Mouse (Mus musculus): ENCODE measurements at regions not wholly inside any gene's neighbourhood (a gene's known extent, or its start where the extent isn't known, plus 50 kb on each side); places are given as distances from the start of the nearest gene placed in this dataset.
"Not testable (repeated sequence)": the region's sequence is repeated elsewhere in the genome, so short reads cannot be mapped to it uniquely, and the experiment has no call there.

DNA sequence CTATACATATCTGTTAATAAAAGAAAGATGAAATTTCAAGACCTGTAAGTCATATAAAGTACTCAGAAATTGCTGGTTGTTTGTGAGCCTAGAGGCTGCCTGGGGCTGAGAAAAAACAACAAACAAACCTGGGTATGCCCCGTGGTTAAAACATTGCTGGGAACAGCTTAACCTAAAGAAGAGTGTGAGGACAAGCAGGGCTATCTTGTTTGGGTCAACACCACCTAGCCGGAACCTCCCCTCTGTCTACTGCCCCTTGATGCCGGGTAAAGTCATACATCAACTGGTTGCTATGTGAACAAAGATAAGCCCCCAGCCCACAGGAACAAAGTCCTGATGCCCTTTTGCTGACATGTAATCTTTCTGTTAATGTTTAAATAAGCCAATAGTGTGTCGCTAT, 74.0 kb upstream of the Zfp709 start:
- DNase-seq (ENCODE audit: low spot score); H3K27me3 ChIP-seq (ENCODE audit: insufficient read depth, low read length); H3K9me3 ChIP-seq (replicated peaks; ENCODE audit: low read length); H3K4me1 ChIP-seq (replicated peaks; ENCODE audit: insufficient read depth, low read length); H3K27ac ChIP-seq; H3K4me3 ChIP-seq (replicated peaks; ENCODE audit: low read depth, low read length); H3K36me3 ChIP-seq (ENCODE audit: insufficient read depth, low read length); H3K4me2 ChIP-seq (ENCODE audit: low read length); H3K9ac ChIP-seq (ENCODE audit: low read depth, low read length); ATAC-seq (replicated peaks; ENCODE audit: low FRiP score, low read depth): not testable (repeated sequence)
- 53% methylated on average over 3 of the region's 4 CpGs for WGBS

DNA sequence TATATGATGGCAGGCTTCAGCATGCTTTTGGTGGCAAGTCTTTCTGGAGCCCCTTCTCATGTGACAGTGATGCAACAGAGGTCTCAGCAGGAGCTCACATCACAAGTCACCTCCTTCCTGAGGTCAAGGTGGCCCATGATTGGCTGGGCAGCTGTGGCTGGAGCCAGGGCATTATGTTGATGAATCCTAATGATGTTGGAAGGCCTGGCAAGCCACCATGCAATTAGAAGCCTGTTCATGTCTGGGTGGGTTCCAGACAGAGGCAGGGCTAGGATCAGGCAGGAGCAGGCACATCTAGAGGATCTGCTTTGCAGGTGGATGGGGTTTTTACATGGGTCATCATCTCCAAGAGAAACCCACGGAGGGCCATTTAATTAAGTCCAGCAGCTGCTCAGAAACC, 77.2 kb upstream of the Zfp709 start:
- ATAC-seq (replicated peaks; ENCODE audit: low FRiP score, low read depth): not testable (repeated sequence)
- WGBS: 72% methylated on average over 1 of the region's 1 CpGs

DNA sequence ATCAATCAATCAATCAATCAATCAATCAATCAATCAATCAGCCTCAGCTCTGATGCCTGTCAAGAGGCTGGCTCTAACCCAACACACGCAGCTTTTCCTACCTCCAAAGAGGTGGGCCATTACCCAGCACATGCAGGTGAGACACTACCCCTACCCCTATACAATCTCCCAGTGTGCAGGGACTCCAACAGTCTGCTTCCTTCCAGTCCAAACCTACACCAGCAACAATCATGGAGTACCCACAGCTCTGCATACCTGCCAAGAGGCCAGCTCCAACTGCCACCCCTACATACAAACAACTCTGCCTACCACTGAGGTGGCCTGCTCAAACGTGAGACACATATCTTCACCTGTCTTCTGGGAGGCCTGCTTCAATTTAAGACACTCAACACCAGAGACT, 76.7 kb upstream of the Fcho1 start:
- H3K4me1 ChIP-seq (replicated peaks; ENCODE audit: insufficient read depth, low read length): not testable (repeated sequence)
- 71% methylated on average over 2 of the region's 2 CpGs for WGBS

More for the DNA sequence above, 77.2 kb upstream of the Zfp709 start:
- not testable (repeated sequence) for H3K27ac ChIP-seq; H3K9me3 ChIP-seq (replicated peaks; ENCODE audit: low read length); H3K4me1 ChIP-seq (replicated peaks; ENCODE audit: insufficient read depth, low read length); H3K4me3 ChIP-seq (replicated peaks; ENCODE audit: low read depth, low read length); H3K27me3 ChIP-seq (ENCODE audit: insufficient read depth, low read length); DNase-seq (ENCODE audit: low spot score); H3K4me2 ChIP-seq (ENCODE audit: low read length); H3K9ac ChIP-seq (ENCODE audit: low read depth, low read length); H3K36me3 ChIP-seq (ENCODE audit: insufficient read depth, low read length)

DNA sequence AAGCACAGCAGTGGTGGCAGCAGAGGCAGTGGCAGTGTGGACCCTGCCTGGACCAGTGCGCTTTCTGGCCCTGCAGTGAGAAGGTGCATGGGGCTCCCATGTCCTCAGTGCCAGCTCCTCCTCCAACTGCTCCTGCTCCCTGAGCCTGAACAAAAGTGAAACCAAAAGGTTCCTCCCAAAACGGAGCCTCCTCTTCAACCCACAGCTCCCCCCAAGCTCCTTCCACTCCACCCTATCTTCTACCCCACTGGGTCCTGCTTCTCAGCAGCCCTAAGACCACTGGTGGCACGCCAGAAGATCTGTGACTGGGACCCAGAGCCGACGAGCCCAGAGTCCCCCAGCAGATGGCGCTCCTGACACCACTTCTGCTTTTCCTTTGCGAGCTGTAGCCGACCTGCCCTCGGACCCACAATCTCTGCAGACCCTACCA, 63.5 kb upstream of the Fcho1 start:
- 6% methylated on average over 2 of the region's 9 CpGs for WGBS
- not testable (repeated sequence) for H3K27ac ChIP-seq; H3K36me3 ChIP-seq (ENCODE audit: insufficient read depth, low read length); H3K4me3 ChIP-seq (replicated peaks; ENCODE audit: low read depth, low read length); H3K4me2 ChIP-seq (ENCODE audit: low read length); H3K9me3 ChIP-seq (replicated peaks; ENCODE audit: low read length); H3K4me1 ChIP-seq (replicated peaks; ENCODE audit: insufficient read depth, low read length); H3K27me3 ChIP-seq (ENCODE audit: insufficient read depth, low read length); DNase-seq (ENCODE audit: low spot score); H3K9ac ChIP-seq (ENCODE audit: low read depth, low read length)
- peak; percentile 29; the same call in 1 of the 2 replicates for TF ChIP-seq CTCF (IDR thresholded peaks at IDR 0.05; ENCODE audit: low read depth)
- ATAC-seq (replicated peaks; ENCODE audit: low FRiP score, low read depth): peak; percentile 54

More for the DNA sequence above, 76.7 kb upstream of the Fcho1 start:
- not testable (repeated sequence) for H3K27ac ChIP-seq; H3K4me3 ChIP-seq (replicated peaks; ENCODE audit: low read depth, low read length); DNase-seq (ENCODE audit: low spot score); H3K9ac ChIP-seq (ENCODE audit: low read depth, low read length); H3K36me3 ChIP-seq (ENCODE audit: insufficient read depth, low read length); H3K4me2 ChIP-seq (ENCODE audit: low read length); H3K27me3 ChIP-seq (ENCODE audit: insufficient read depth, low read length); H3K9me3 ChIP-seq (replicated peaks; ENCODE audit: low read length)
- ATAC-seq (replicated peaks; ENCODE audit: low FRiP score, low read depth): peak; percentile 71

DNA sequence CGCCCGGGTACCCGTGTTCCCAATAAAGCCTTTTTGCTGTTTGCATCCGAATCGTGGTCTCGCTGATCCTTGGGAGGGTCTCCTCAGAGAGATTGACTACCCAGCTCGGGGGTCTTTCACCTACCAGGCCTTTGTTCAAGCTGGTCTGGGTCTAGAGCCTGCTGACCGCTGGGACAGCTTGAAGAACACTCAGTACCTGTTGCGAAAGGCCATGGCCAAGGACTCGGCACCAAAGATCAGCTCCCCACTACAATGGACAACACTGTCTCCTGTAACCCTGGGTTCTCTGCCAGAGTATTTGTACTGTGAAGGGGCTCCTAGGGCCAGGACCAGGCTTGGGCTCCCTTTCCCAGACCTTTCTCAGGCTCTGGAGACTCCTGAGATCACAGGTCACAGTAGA, 55.1 kb upstream of the Fcho1 start:
- not testable (repeated sequence) for H3K27ac ChIP-seq; H3K9ac ChIP-seq (ENCODE audit: low read depth, low read length); H3K36me3 ChIP-seq (ENCODE audit: insufficient read depth, low read length); H3K27me3 ChIP-seq (ENCODE audit: insufficient read depth, low read length); DNase-seq (ENCODE audit: low spot score); H3K4me1 ChIP-seq (replicated peaks; ENCODE audit: insufficient read depth, low read length); H3K9me3 ChIP-seq (replicated peaks; ENCODE audit: low read length); H3K4me3 ChIP-seq (replicated peaks; ENCODE audit: low read depth, low read length); H3K4me2 ChIP-seq (ENCODE audit: low read length); ATAC-seq (replicated peaks; ENCODE audit: low FRiP score, low read depth)
- WGBS: 89% methylated on average over 8 of the region's 10 CpGs

DNA sequence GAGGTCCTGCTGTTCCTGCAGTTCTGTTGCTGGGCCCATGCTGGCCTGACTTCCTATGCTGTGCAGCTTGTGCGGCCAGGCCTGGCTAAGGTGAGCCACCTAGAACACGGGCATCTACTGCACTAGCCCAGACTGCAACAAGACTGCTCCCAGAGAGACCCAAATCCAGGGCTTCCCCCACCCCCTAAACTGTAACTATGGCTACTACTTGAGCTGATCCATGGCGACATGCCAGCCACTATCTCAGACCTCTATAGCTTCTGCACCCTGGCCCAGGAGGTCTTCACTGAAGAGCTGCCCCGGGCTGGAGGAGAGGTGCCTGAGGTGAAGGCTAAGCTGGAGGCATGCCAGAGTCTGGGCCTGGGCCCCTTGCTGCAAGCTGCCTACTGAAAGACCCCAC, 54.3 kb upstream of the Fcho1 start:
- not testable (repeated sequence) for H3K4me2 ChIP-seq (ENCODE audit: low read length); H3K4me3 ChIP-seq (replicated peaks; ENCODE audit: low read depth, low read length); H3K9me3 ChIP-seq (replicated peaks; ENCODE audit: low read length); H3K36me3 ChIP-seq (ENCODE audit: insufficient read depth, low read length); H3K4me1 ChIP-seq (replicated peaks; ENCODE audit: insufficient read depth, low read length); DNase-seq (ENCODE audit: low spot score); H3K27ac ChIP-seq; H3K27me3 ChIP-seq (ENCODE audit: insufficient read depth, low read length); H3K9ac ChIP-seq (ENCODE audit: low read depth, low read length)
- peak; percentile 29; the same call in 1 of the 2 replicates for ATAC-seq (replicated peaks; ENCODE audit: low FRiP score, low read depth)
- 81% methylated on average over 2 of the region's 4 CpGs for WGBS

DNA sequence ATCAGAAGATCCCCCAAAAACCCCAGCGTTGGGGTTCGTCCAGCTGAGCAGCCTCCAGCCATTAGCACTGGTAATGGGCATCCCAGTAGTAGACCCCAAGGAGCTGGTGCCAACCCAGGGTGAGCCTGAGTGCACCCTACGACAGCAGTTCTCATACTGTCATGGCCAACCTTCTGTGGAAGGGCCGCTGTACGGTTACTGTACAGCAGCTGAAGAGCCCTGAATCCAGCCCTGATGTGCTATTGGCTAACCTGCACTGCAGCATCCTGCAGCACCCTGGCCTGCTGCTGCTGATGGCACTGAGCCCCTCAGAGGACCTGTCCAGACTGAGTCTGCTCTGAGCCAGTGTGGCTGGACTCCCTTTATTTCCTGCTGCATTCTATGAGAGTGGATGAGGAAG, 53.9 kb upstream of the Fcho1 start:
- not testable (repeated sequence) for H3K36me3 ChIP-seq (ENCODE audit: insufficient read depth, low read length)

More for the DNA sequence above, 53.9 kb upstream of the Fcho1 start:
- not testable (repeated sequence) for ATAC-seq (replicated peaks; ENCODE audit: low FRiP score, low read depth); H3K9me3 ChIP-seq (replicated peaks; ENCODE audit: low read length); H3K9ac ChIP-seq (ENCODE audit: low read depth, low read length); H3K4me1 ChIP-seq (replicated peaks; ENCODE audit: insufficient read depth, low read length); DNase-seq (ENCODE audit: low spot score); H3K4me3 ChIP-seq (replicated peaks; ENCODE audit: low read depth, low read length); H3K4me2 ChIP-seq (ENCODE audit: low read length); H3K27me3 ChIP-seq (ENCODE audit: insufficient read depth, low read length); H3K27ac ChIP-seq
- 90% methylated on average over 5 of the region's 5 CpGs for WGBS

All from kidney, postnatal 0 days (tissue).